Mouse (Mus musculus) thymus, adult 2 months (tissue): ENCODE data around the gene Samd4b. TPM values are rescaled to one million over a fixed set of nuclear protein-coding genes. Genes with fewer than 3 reads are reported as not detected.

Source experiments
- DNase-seq: peaks from one replicate; pipeline ENCODE4 v3.0.0; 2021
- H3K27ac ChIP-seq: fragments of 200-500 bp; 2 replicates; pipeline ENCODE4 v1.5.1; 2012; ENCODE audit warnings: low read length, control low read depth; ENCODE audit not compliant: control insufficient read depth, insufficient read depth
- H3K27me3 ChIP-seq: fragments of 200-500 bp; 2 replicates; pipeline ENCODE4 v1.6.1; 2012; ENCODE audit warnings: mild to moderate bottlenecking, low read length, moderate library complexity, mixed read lengths; ENCODE audit not compliant: control insufficient read depth, insufficient read depth
- H3K36me3 ChIP-seq: fragments of 200-500 bp; 2 replicates; pipeline ENCODE4 v1.6.1; 2012; ENCODE audit warnings: mild to moderate bottlenecking, low read length, moderate library complexity; ENCODE audit not compliant: control insufficient read depth, insufficient read depth
- H3K4me1 ChIP-seq: fragments of 200-500 bp; replicated peaks from 2 replicates; pipeline ENCODE4 v1.6.1; 2012; ENCODE audit warnings: low read length; ENCODE audit not compliant: control insufficient read depth, insufficient read depth
- H3K4me3 ChIP-seq: fragments of 200-500 bp; 2 replicates; pipeline ENCODE4 v1.5.1; 2012; ENCODE audit warnings: mild to moderate bottlenecking, low read length, control low read depth, moderate library complexity; ENCODE audit not compliant: control insufficient read depth, insufficient read depth
- CTCF ChIP-seq: fragments of 200-500 bp; IDR thresholded peaks from 2 replicates; pipeline ENCODE4 v1.5.1; 2012; ENCODE audit warnings: mild to moderate bottlenecking, control low read depth, low read length, moderate library complexity, borderline replicate concordance; ENCODE audit not compliant: control insufficient read depth, poor library complexity, insufficient read depth; ENCODE audit errors: extremely low read depth
- POLR2A ChIP-seq: fragments of 200-500 bp; IDR thresholded peaks from 2 replicates; pipeline ENCODE4 v1.6.1; 2012; ENCODE audit warnings: mild to moderate bottlenecking, low read length, control low read depth, moderate library complexity; ENCODE audit not compliant: control insufficient read depth, poor library complexity, insufficient read depth; ENCODE audit errors: extremely low read depth
- whole genome bisulfite sequencing: fragments of 180-500 bp; shearing (Covaris S2); methylation state at CpG from one replicate; pipeline ENCODE4 v1.1.7; 2018; 5-methylcytosine and 5-hydroxymethylcytosine counted together
- polyA plus RNA-seq: library from polyadenylated mRNA; depleted of rRNA; stranded (reverse); fragments of >200 nt; gene quantifications from 2 replicates; pipeline ENCODE4 v1.2.3, GENCODE M21; 2012

Samd4b gene
- polyA plus RNA-seq, 1 experiment, result 118 TPM

- Histone ChIP-seq H3K4me1 (peaks cover 32% of the 10 kb centered on the region), H3K27ac (no peak overlapping the region), H3K4me3 (no peak overlapping the region), H3K36me3 (no peaks in the 10 kb centered on the region), H3K27me3 (no peaks in the 10 kb centered on the region)
- no peak for TF ChIP-seq CTCF
- TF ChIP-seq POLR2A, result no peak
- DNase-seq, result no peak
Observed at GRCm38 (mm10) chr7:28587644-28588043, 10.3 kb downstream of the Samd4b start.

GRCm38 (mm10) chr7:28586663-28587411 is 11.1 kb downstream of the Samd4b start:
- TF ChIP-seq CTCF (no peak), POLR2A (no peak)
- H3K27me3 ChIP-seq, result no peaks in the 10 kb centered on the region
- no peak for DNase-seq
- H3K36me3 ChIP-seq, result no peaks in the 10 kb centered on the region
- 83% methylated on average over 6 of the region's 6 CpGs for WGBS
- H3K4me3 ChIP-seq, result no peak overlapping the region
- no peak overlapping the region for H3K27ac ChIP-seq
- H3K4me1 ChIP-seq, result peaks cover 37% of the 10 kb centered on the region

- no peak for TF ChIP-seq CTCF
- no peak for TF ChIP-seq POLR2A
- WGBS, result 81% methylated on average over 6 of the region's 6 CpGs
- no peak overlapping the region for H3K27ac ChIP-seq
- no peaks in the 10 kb centered on the region for H3K27me3 ChIP-seq
- H3K4me3 ChIP-seq, result no peak overlapping the region
- no peaks in the 10 kb centered on the region for H3K36me3 ChIP-seq
- H3K4me1 ChIP-seq, result peaks cover 44% of the 10 kb centered on the region
- DNase-seq, result no peak
Observed at GRCm38 (mm10) chr7:28585001-28585400, 12.9 kb downstream of the Samd4b start.

GRCm38 (mm10) chr7:28584468-28584867 is 13.5 kb downstream of the Samd4b start:
- no peak for DNase-seq
- Histone ChIP-seq H3K4me1 (peaks cover 49% of the 10 kb centered on the region), H3K27me3 (no peaks in the 10 kb centered on the region), H3K27ac (no peak overlapping the region), H3K4me3 (no peak overlapping the region), H3K36me3 (no peaks in the 10 kb centered on the region)
- TF ChIP-seq POLR2A (no peak), CTCF (no peak)
- 65% methylated on average over 4 of the region's 4 CpGs for WGBS

GRCm38 (mm10) chr7:28583570-28584344 is 14.2 kb downstream of the Samd4b start:
- H3K36me3 ChIP-seq, result no peaks in the 10 kb centered on the region
- H3K27ac ChIP-seq, result no peak overlapping the region
- TF ChIP-seq CTCF (no peak), POLR2A (no peak)
- no peaks in the 10 kb centered on the region for H3K27me3 ChIP-seq
- peaks cover 55% of the 10 kb centered on the region for H3K4me1 ChIP-seq
- no peak for DNase-seq
- H3K4me3 ChIP-seq, result no peak overlapping the region
- 88% methylated on average over 8 of the region's 8 CpGs for WGBS

- no peaks in the 10 kb centered on the region for H3K36me3 ChIP-seq
- no peaks in the 10 kb centered on the region for H3K27me3 ChIP-seq
- no peak for DNase-seq
- peaks cover 52% of the 10 kb centered on the region for H3K4me1 ChIP-seq
- no peak for TF ChIP-seq CTCF
- no peak for TF ChIP-seq POLR2A
- 48% methylated on average over 11 of the region's 11 CpGs for WGBS
- no peak overlapping the region for H3K27ac ChIP-seq
- H3K4me3 ChIP-seq, result no peak overlapping the region
Observed at GRCm38 (mm10) chr7:28582841-28583240, 15.1 kb downstream of the Samd4b start.
